Mouse (Mus musculus) CH12.LX (cell line): ENCODE measurements at regions not wholly inside any gene's neighbourhood (a gene's known extent, or its start where the extent isn't known, plus 50 kb on each side); places are given as distances from the start of the nearest gene placed in this dataset.

Experiments used
- DNase-seq: peaks from one replicate; pipeline ENCODE4 v3.0.0-alpha.2; 2013; ENCODE audit errors: extremely low read depth
- H3K27ac ChIP-seq: 2 replicates; pipeline ENCODE4 v1.5.1; 2012; ENCODE audit warnings: low read depth, mild to moderate bottlenecking, control low read depth, moderate library complexity; ENCODE audit not compliant: insufficient read depth
- H3K27me3 ChIP-seq: replicated peaks from 2 replicates; pipeline ENCODE3; 2012; ENCODE audit warnings: inconsistent platforms
- H3K36me3 ChIP-seq, 2 experiments: replicated peaks in 1 of 2; 2 replicates each; pipeline versions ENCODE3 to v1.6.1; 2012; ENCODE audit warnings: inconsistent platforms in 1 of 2, low read length in 1 of 2, mild to moderate bottlenecking in 1 of 2, mixed read lengths in 1 of 2, moderate library complexity in 1 of 2; ENCODE audit not compliant: control insufficient read depth in 1 of 2, insufficient read depth in 1 of 2
- H3K4me1 ChIP-seq, 2 experiments: 2 replicates each; pipeline ENCODE4 v1.6.1; 2012; ENCODE audit warnings: inconsistent platforms in 1 of 2, moderate library complexity in 1 of 2; ENCODE audit not compliant: insufficient read depth in 2 of 2, control insufficient read depth in 1 of 2
- H3K4me2 ChIP-seq: 2 replicates; pipeline ENCODE4 v1.6.1; 2012; ENCODE audit warnings: low read depth, mild to moderate bottlenecking, control low read depth; ENCODE audit not compliant: poor library complexity, insufficient read depth, severe bottlenecking
- H3K4me3 ChIP-seq, 3 experiments: fragments of 150-350 bp in 1 of 3; sonication (generic) in 1 of 3; replicated peaks in 1 of 3; 2 replicates each; pipeline versions ENCODE3 to v1.5.1; 2011 to 2012; ENCODE audit warnings: low read depth in 2 of 3, low read length in 2 of 3, mild to moderate bottlenecking in 2 of 3, moderate library complexity in 2 of 3, control low read depth in 1 of 3, improper control_type of control experiment in 1 of 3, inconsistent platforms in 1 of 3, mixed read lengths in 1 of 3; ENCODE audit not compliant: poor library complexity in 1 of 3
- H3K79me2 ChIP-seq: replicated peaks from 2 replicates; pipeline ENCODE4 v1.6.1; 2012; ENCODE audit warnings: mild to moderate bottlenecking, moderate library complexity; ENCODE audit not compliant: control insufficient read depth, poor library complexity, insufficient read depth, severe bottlenecking; ENCODE audit errors: extremely low read depth
- H3K9ac ChIP-seq: 2 replicates; pipeline ENCODE4 v1.6.1; 2012; ENCODE audit warnings: low read depth, mild to moderate bottlenecking, control low read depth, moderate library complexity; ENCODE audit not compliant: insufficient read depth
- H3K9me3 ChIP-seq: replicated peaks from 2 replicates; pipeline ENCODE3; 2012; ENCODE audit warnings: low read length, inconsistent platforms, mixed read lengths
- CTCF ChIP-seq, 2 experiments: IDR thresholded peaks in 1 of 2; conservative IDR thresholded peaks in 1 of 2; 2 replicates each; pipeline ENCODE4 v1.5.1; 2011 to 2012; ENCODE audit warnings: low read depth in 2 of 2, low read length in 2 of 2, improper control_type of control experiment in 1 of 2, inconsistent platforms in 1 of 2, mild to moderate bottlenecking in 1 of 2, moderate library complexity in 1 of 2
- ELF1 ChIP-seq: IDR thresholded peaks from 2 replicates; pipeline ENCODE4 v1.6.1; 2014; ENCODE audit warnings: low read depth, mild to moderate bottlenecking, inconsistent platforms, low read length, improper control_type of control experiment
- EP300 ChIP-seq: IDR thresholded peaks from 2 replicates; pipeline ENCODE4 v1.6.1; 2011; ENCODE audit warnings: low read length, improper control_type of control experiment
- MXI1 ChIP-seq: IDR thresholded peaks from 2 replicates; pipeline ENCODE4 v1.6.1; 2011; ENCODE audit warnings: mild to moderate bottlenecking, low read depth, low read length, improper control_type of control experiment
- PAX5 ChIP-seq: IDR thresholded peaks from 2 replicates; pipeline ENCODE4 v1.6.1; 2012; ENCODE audit warnings: low read length, inconsistent platforms, mixed read lengths
- RAD21 ChIP-seq: IDR thresholded peaks from 2 replicates; pipeline ENCODE4 v1.6.1; 2011; ENCODE audit warnings: low read depth, mild to moderate bottlenecking, low read length, improper control_type of control experiment, moderate library complexity
- SMC3 ChIP-seq: IDR thresholded peaks from 2 replicates; pipeline ENCODE4 v1.6.1; 2011; ENCODE audit warnings: low read depth, low read length, improper control_type of control experiment
- UBTF ChIP-seq: IDR thresholded peaks from 2 replicates; pipeline ENCODE4 v1.6.1; 2012; ENCODE audit warnings: low read depth, mild to moderate bottlenecking, inconsistent platforms, low read length, improper control_type of control experiment, moderate library complexity
- dilution Hi-C: fragments of 300-500 bp; cut with MboI; formaldehyde crosslinking; loops from 2 replicates; pipeline ENCODE4 v1.14.3; 2020; ENCODE audit warnings: low sequenced_read_pairs; ENCODE audit not compliant: extremely low pct_unique_long_range_greater_than_20kb, extremely low pct_ligation_motif_present
- in situ Hi-C: fragments of 300-500 bp; cut with MboI; formaldehyde crosslinking; loops from 3 replicates; pipeline ENCODE4 v1.14.3; 2019; ENCODE audit warnings: low sequenced_read_pairs, low pct_ligation_motif_present, low pct_unique_long_range_greater_than_20kb, mixed read lengths

DNA sequence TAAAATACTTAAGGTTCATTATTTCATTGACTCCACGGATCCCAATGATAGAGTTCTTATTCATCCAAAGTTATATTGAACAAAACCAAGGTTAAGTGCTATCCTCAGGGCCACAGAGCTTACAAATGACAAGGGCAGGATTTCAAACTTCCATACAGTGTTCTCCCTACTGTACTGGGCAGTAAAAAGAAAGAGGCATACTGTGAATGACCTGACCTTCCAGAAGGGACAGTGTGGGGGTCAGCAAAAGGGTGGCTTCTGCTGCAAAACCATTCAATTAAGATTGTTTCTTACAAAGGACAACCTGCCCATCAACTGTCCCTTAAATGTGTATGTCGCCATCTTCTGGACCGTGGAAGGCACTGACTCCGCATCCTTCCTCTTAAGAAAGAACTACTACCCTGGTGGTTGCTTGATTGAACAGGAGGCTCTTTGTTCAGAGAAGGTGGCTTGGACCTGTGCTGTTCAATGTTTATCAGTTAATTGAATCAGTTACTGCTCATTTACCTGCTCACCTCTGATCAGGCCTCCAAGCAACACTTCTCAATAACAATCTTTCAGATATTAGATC is 384.4 kb downstream of the Ccser2 start:
- H3K9ac ChIP-seq: no peak overlapping the region
- TF ChIP-seq SMC3: peak; percentile 33
- no peak for TF ChIP-seq EP300
- peak in 1 of 2 experiments; percentile 56; a peak in 3 of 4 replicates for TF ChIP-seq CTCF (conservative IDR thresholded peaks at IDR 0.05 in 1 of 2, IDR thresholded peaks at IDR 0.05 in 1 of 2; ENCODE audit: low read depth in 2 of 2, low read length in 2 of 2)
- no peak for TF ChIP-seq MXI1
- peak; percentile 48 for TF ChIP-seq RAD21
- TF ChIP-seq, all 38 proteins: peak for 3
- Histone ChIP-seq H3K4me1 (no peaks in the 10 kb centered on the region), H3K4me2 (no peak overlapping the region), H3K79me2 (no peaks in the 10 kb centered on the region), H3K36me3 (no peaks in the 10 kb centered on the region), H3K27me3 (peaks cover 16% of the 10 kb centered on the region), H3K27ac (no peak overlapping the region), H3K4me3 (no peak overlapping the region), H3K9me3 (no peaks in the 10 kb centered on the region)
- peak; percentile 30 for DNase-seq
- dilution Hi-C loops: no loop called here
- in situ Hi-C loops: no loop called here

GRCm38 (mm10) chr14:36583338-36584064 is 385.1 kb downstream of the Ccser2 start:
- Histone ChIP-seq H3K27ac (no peak overlapping the region), H3K36me3 (no peaks in the 10 kb centered on the region), H3K9ac (no peak overlapping the region), H3K4me2 (no peak overlapping the region), H3K27me3 (peaks cover 14% of the 10 kb centered on the region), H3K9me3 (no peaks in the 10 kb centered on the region), H3K4me1 (no peaks in the 10 kb centered on the region)
- DNase-seq: no peak
- in situ Hi-C loops: no loop called here
- dilution Hi-C loops: no loop called here
- TF ChIP-seq ELF1 (no peak), SMC3 (no peak)
- TF ChIP-seq, all 38 proteins: peak for 0
- no peak overlapping the region for H3K4me3 ChIP-seq
- H3K79me2 ChIP-seq: no peaks in the 10 kb centered on the region

- Histone ChIP-seq H3K9ac (no peak overlapping the region), H3K4me1 (no peaks in the 10 kb centered on the region), H3K79me2 (no peaks in the 10 kb centered on the region), H3K4me2 (no peak overlapping the region), H3K27me3 (no peaks in the 10 kb centered on the region), H3K9me3 (no peaks in the 10 kb centered on the region), H3K27ac (no peak overlapping the region), H3K4me3 (no peak overlapping the region), H3K36me3 (no peaks in the 10 kb centered on the region)
- in situ Hi-C loops: no loop called here
- TF ChIP-seq UBTF (no peak), PAX5 (no peak)
- dilution Hi-C loops: no loop called here
- DNase-seq: no peak
Observed at GRCm38 (mm10) chr14:36563229-36563865, 405.2 kb downstream of the Ccser2 start.
